In the genomic region with DNA sequence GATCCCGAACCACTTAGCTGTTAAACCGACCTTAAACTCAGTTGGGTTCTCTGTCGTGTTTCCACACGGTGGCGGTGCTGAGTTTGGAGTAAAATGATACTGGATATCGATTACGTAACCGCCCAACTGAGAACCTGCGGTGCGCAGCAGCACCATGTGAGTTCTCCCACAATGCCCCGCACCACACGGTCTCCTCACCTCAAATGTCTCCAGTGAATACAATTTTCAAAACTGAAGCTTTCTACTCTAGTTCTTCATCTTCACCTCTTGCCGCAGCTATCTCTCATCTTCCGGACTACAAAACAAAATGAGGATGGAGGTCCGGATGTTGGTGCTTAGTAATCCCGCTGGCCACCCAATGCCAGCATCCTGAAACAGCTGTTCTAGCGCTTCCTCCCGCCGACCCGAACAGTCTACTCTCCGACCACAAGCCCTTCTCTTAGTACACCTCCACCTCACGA, we compare ENCODE assay signal across 8 mouse cellular contexts. TPM values are rescaled to one million over a fixed set of nuclear protein-coding genes. Genes with fewer than 3 reads are reported as not detected.
A peak's percentile ranks its signal among the peaks of the same experiment; 100 is the strongest.
DNase-seq lines count a peak whose midpoint lies in the region; ATAC-seq lines count a peak whose summit lies in the region.

No protein-coding gene starts in this region.

- peak overlapping the region; percentile 74 for H3K4me2 ChIP-seq in hindbrain, embryonic 16.5 days (ENCODE audit: low read length)

- 2% methylated on average over 22 of the region's 22 CpGs for WGBS in hindbrain, embryonic 16.5 days

- no peaks in the 10 kb centered on the region for H3K36me3 ChIP-seq in hindbrain, embryonic 16.5 days (ENCODE audit: control insufficient read depth, insufficient read depth, low read length)

- H3K4me3 ChIP-seq in hindbrain, embryonic 16.5 days (ENCODE audit: low read length): peak overlapping the region; percentile 40

- H3K9ac ChIP-seq in hindbrain, embryonic 16.5 days (ENCODE audit: low read depth, low read length): peak overlapping the region; percentile 66

- H3K27ac ChIP-seq in hindbrain, embryonic 16.5 days (ENCODE audit: low read depth, low read length): 0 out of 2 replicates have a peak overlapping the region, but pooled peaks have one; percentile 1

- no peaks in the 10 kb centered on the region for H3K9me3 ChIP-seq in hindbrain, embryonic 16.5 days (ENCODE audit: control insufficient read depth, low read length)

- peaks cover 3% of the 10 kb centered on the region for H3K4me1 ChIP-seq in hindbrain, embryonic 16.5 days (ENCODE audit: control insufficient read depth, insufficient read depth, low read depth, low read length)

- peak; percentile 83 for DNase-seq in ZHBTc4 (ENCODE audit: low read depth, low spot score)
- DNase-seq in cerebellum, postnatal 4 days (ENCODE audit: low spot score in 2 of 2): peak; percentile 68 to 83
- peak; percentile 89 for DNase-seq in gastrocnemius, adult 18-20 months (ENCODE audit: low spot score)
- peak; percentile 83 for DNase-seq in left cerebral cortex, adult 11 months (ENCODE audit: low spot score)
- DNase-seq in lung, postnatal 36 days: peak; percentile 94
- peak; percentile 91 for DNase-seq in retina, postnatal 1 day
- peak; percentile 92 for DNase-seq in thymus, postnatal 4 days

- no peaks in the 10 kb centered on the region; the same call in 1 of the 2 replicates for H3K27me3 ChIP-seq in hindbrain, embryonic 16.5 days (replicated peaks; ENCODE audit: control insufficient read depth, insufficient read depth, low read length)

- peak; percentile 86 for ATAC-seq in hindbrain, embryonic 16.5 days

RNA-seq across cellular contexts. Expression of a gene that starts 4.5 kb away (rescaled TPM):
- total RNA-seq in gastrocnemius, adult 18-20 months (2021): 1 to 10 TPM; 6.8 to 7.5 TPM
- polyA plus RNA-seq in hindbrain, embryonic 16.5 days (2015; fragmentation: Nextera tagmentation; extraction: Ambion mirVana): 48.3 and 54.7 TPM in 2 replicates

RNA-seq across cellular contexts. Expression of a gene that starts 46.4 kb away (rescaled TPM):
- 10 to 100 TPM in 1 of 2 experiments, 1 to 10 TPM in 1; 9.5 to 13.4 TPM for total RNA-seq in gastrocnemius, adult 18-20 months (2021)
- 0.81 and 1.4 TPM in 2 replicates for polyA plus RNA-seq in hindbrain, embryonic 16.5 days (2015; fragmentation: Nextera tagmentation; extraction: Ambion mirVana)

RNA-seq across cellular contexts. Expression of a gene that starts 53.6 kb away (rescaled TPM):
- total RNA-seq in gastrocnemius, adult 18-20 months (2021): not detected
- polyA plus RNA-seq in hindbrain, embryonic 16.5 days (2015; fragmentation: Nextera tagmentation; extraction: Ambion mirVana): 0.19 and 0.55 TPM in 2 replicates

RNA-seq across cellular contexts. Expression of a gene that starts 54.2 kb away (rescaled TPM):
- under 1 TPM in 1 of 2 experiments, not detected in 1; 0.12 TPM for total RNA-seq in gastrocnemius, adult 18-20 months (2021)
- polyA plus RNA-seq in hindbrain, embryonic 16.5 days (2015; fragmentation: Nextera tagmentation; extraction: Ambion mirVana): 0.10 and 0.18 TPM in 2 replicates

Comparison
In these comparisons a context has a peak if more than half of its experiments do, and no peak if none do; other contexts are left out.
1. Peak in every context shown above with its lines: DNase-seq, ATAC-seq, H3K4me3 ChIP-seq and H3K27ac ChIP-seq.